Mouse (Mus musculus) CH12.LX (cell line): ENCODE data around the gene Zfp36l1. TPM values are rescaled to one million over a fixed set of nuclear protein-coding genes. Genes with fewer than 3 reads are reported as not detected.

Source experiments
- DNase-seq: peaks from one replicate; pipeline ENCODE4 v3.0.0-alpha.2; 2013; ENCODE audit errors: extremely low read depth
- H3K27ac ChIP-seq: 2 replicates; pipeline ENCODE4 v1.5.1; 2012; ENCODE audit warnings: low read depth, mild to moderate bottlenecking, control low read depth, moderate library complexity; ENCODE audit not compliant: insufficient read depth
- H3K27me3 ChIP-seq: replicated peaks from 2 replicates; pipeline ENCODE3; 2012; ENCODE audit warnings: inconsistent platforms
- H3K36me3 ChIP-seq, 2 experiments: replicated peaks in 1 of 2; 2 replicates each; pipeline versions ENCODE3 to v1.6.1; 2012; ENCODE audit warnings: inconsistent platforms in 1 of 2, low read length in 1 of 2, mild to moderate bottlenecking in 1 of 2, mixed read lengths in 1 of 2, moderate library complexity in 1 of 2; ENCODE audit not compliant: control insufficient read depth in 1 of 2, insufficient read depth in 1 of 2
- H3K4me1 ChIP-seq, 2 experiments: 2 replicates each; pipeline ENCODE4 v1.6.1; 2012; ENCODE audit warnings: inconsistent platforms in 1 of 2, moderate library complexity in 1 of 2; ENCODE audit not compliant: insufficient read depth in 2 of 2, control insufficient read depth in 1 of 2
- H3K4me2 ChIP-seq: 2 replicates; pipeline ENCODE4 v1.6.1; 2012; ENCODE audit warnings: low read depth, mild to moderate bottlenecking, control low read depth; ENCODE audit not compliant: poor library complexity, insufficient read depth, severe bottlenecking
- H3K4me3 ChIP-seq, 3 experiments: fragments of 150-350 bp in 1 of 3; sonication (generic) in 1 of 3; replicated peaks in 1 of 3; 2 replicates each; pipeline versions ENCODE3 to v1.5.1; 2011 to 2012; ENCODE audit warnings: low read depth in 2 of 3, low read length in 2 of 3, mild to moderate bottlenecking in 2 of 3, moderate library complexity in 2 of 3, control low read depth in 1 of 3, improper control_type of control experiment in 1 of 3, inconsistent platforms in 1 of 3, mixed read lengths in 1 of 3; ENCODE audit not compliant: poor library complexity in 1 of 3
- H3K79me2 ChIP-seq: replicated peaks from 2 replicates; pipeline ENCODE4 v1.6.1; 2012; ENCODE audit warnings: mild to moderate bottlenecking, moderate library complexity; ENCODE audit not compliant: control insufficient read depth, poor library complexity, insufficient read depth, severe bottlenecking; ENCODE audit errors: extremely low read depth
- H3K9ac ChIP-seq: 2 replicates; pipeline ENCODE4 v1.6.1; 2012; ENCODE audit warnings: low read depth, mild to moderate bottlenecking, control low read depth, moderate library complexity; ENCODE audit not compliant: insufficient read depth
- H3K9me3 ChIP-seq: replicated peaks from 2 replicates; pipeline ENCODE3; 2012; ENCODE audit warnings: low read length, inconsistent platforms, mixed read lengths
- BHLHE40 ChIP-seq: IDR thresholded peaks from 2 replicates; pipeline ENCODE4 v1.6.1; 2011; ENCODE audit warnings: mild to moderate bottlenecking, low read depth, low read length, improper control_type of control experiment
- CHD2 ChIP-seq: IDR thresholded peaks from 2 replicates; pipeline ENCODE4 v1.6.1; 2011; ENCODE audit warnings: low read length, improper control_type of control experiment
- E2F4 ChIP-seq: IDR thresholded peaks from 2 replicates; pipeline ENCODE4 v1.6.1; 2011; ENCODE audit warnings: low read depth, low read length, improper control_type of control experiment; ENCODE audit not compliant: insufficient replicate concordance
- ELF1 ChIP-seq: IDR thresholded peaks from 2 replicates; pipeline ENCODE4 v1.6.1; 2014; ENCODE audit warnings: low read depth, mild to moderate bottlenecking, inconsistent platforms, low read length, improper control_type of control experiment
- EP300 ChIP-seq: IDR thresholded peaks from 2 replicates; pipeline ENCODE4 v1.6.1; 2011; ENCODE audit warnings: low read length, improper control_type of control experiment
- ETS1 ChIP-seq: conservative IDR thresholded peaks from 2 replicates; pipeline ENCODE4 v1.6.1; 2012; ENCODE audit warnings: low read depth, mild to moderate bottlenecking, inconsistent platforms, low read length, improper control_type of control experiment, moderate library complexity
- HCFC1 ChIP-seq: IDR thresholded peaks from 2 replicates; pipeline ENCODE4 v1.6.1; 2012; ENCODE audit warnings: low read depth, mild to moderate bottlenecking, inconsistent platforms, low read length, improper control_type of control experiment
- IRF4 ChIP-seq: IDR thresholded peaks from 2 replicates; pipeline ENCODE4 v1.6.1; 2014; ENCODE audit warnings: low read depth, mild to moderate bottlenecking, inconsistent platforms, low read length, improper control_type of control experiment
- JUND ChIP-seq: conservative IDR thresholded peaks from 2 replicates; pipeline ENCODE4 v1.6.1; 2011; ENCODE audit warnings: low read depth, low read length, improper control_type of control experiment
- KAT2A ChIP-seq: IDR thresholded peaks from 2 replicates; pipeline ENCODE4 v1.6.1; 2012; ENCODE audit warnings: low read length, improper control_type of control experiment, inconsistent platforms; ENCODE audit not compliant: insufficient replicate concordance
- MAFK ChIP-seq: IDR thresholded peaks from 2 replicates; pipeline ENCODE4 v1.6.1; 2011; ENCODE audit warnings: low read length, improper control_type of control experiment; ENCODE audit not compliant: insufficient replicate concordance
- MEF2A ChIP-seq: IDR thresholded peaks from 2 replicates; pipeline ENCODE4 v1.6.1; 2014; ENCODE audit warnings: low read depth, mild to moderate bottlenecking, inconsistent platforms, low read length, improper control_type of control experiment, borderline replicate concordance
- NELFE ChIP-seq: IDR thresholded peaks from 2 replicates; pipeline ENCODE4 v1.6.1; 2011; ENCODE audit warnings: low read depth, low read length, improper control_type of control experiment
- PAX5 ChIP-seq: IDR thresholded peaks from 2 replicates; pipeline ENCODE4 v1.6.1; 2012; ENCODE audit warnings: low read length, inconsistent platforms, mixed read lengths
- POLR2A ChIP-seq: IDR thresholded peaks from 2 replicates; pipeline ENCODE4 v1.6.1; 2011; ENCODE audit warnings: low read depth, mild to moderate bottlenecking, improper control_type of control experiment, low read length
- RAD21 ChIP-seq: IDR thresholded peaks from 2 replicates; pipeline ENCODE4 v1.6.1; 2011; ENCODE audit warnings: low read depth, mild to moderate bottlenecking, low read length, improper control_type of control experiment, moderate library complexity
- RCOR1 ChIP-seq: conservative IDR thresholded peaks from 2 replicates; pipeline ENCODE4 v1.6.1; 2012; ENCODE audit warnings: low read depth, mild to moderate bottlenecking, inconsistent platforms, low read length, improper control_type of control experiment
- SIN3A ChIP-seq: IDR thresholded peaks from 2 replicates; pipeline ENCODE4 v1.6.1; 2012; ENCODE audit warnings: low read length, improper control_type of control experiment, inconsistent platforms
- SMC3 ChIP-seq: IDR thresholded peaks from 2 replicates; pipeline ENCODE4 v1.6.1; 2011; ENCODE audit warnings: low read depth, low read length, improper control_type of control experiment
- TBP ChIP-seq: conservative IDR thresholded peaks from 2 replicates; pipeline ENCODE4 v1.6.1; 2011; ENCODE audit warnings: low read depth, low read length, improper control_type of control experiment
- TCF12 ChIP-seq: IDR thresholded peaks from 2 replicates; pipeline ENCODE4 v1.6.1; 2014; ENCODE audit warnings: low read depth, mild to moderate bottlenecking, inconsistent platforms, low read length, improper control_type of control experiment
- UBTF ChIP-seq: IDR thresholded peaks from 2 replicates; pipeline ENCODE4 v1.6.1; 2012; ENCODE audit warnings: low read depth, mild to moderate bottlenecking, inconsistent platforms, low read length, improper control_type of control experiment, moderate library complexity
- ZMIZ1 ChIP-seq: IDR thresholded peaks from 2 replicates; pipeline ENCODE4 v1.6.1; 2012; ENCODE audit warnings: low read depth, mild to moderate bottlenecking, inconsistent platforms, low read length, improper control_type of control experiment
- ZNF384 ChIP-seq: IDR thresholded peaks from 2 replicates; pipeline ENCODE4 v1.6.1; 2012; ENCODE audit warnings: low read depth, low read length, improper control_type of control experiment, inconsistent platforms
- dilution Hi-C: fragments of 300-500 bp; cut with MboI; formaldehyde crosslinking; loops from 2 replicates; pipeline ENCODE4 v1.14.3; 2020; ENCODE audit warnings: low sequenced_read_pairs; ENCODE audit not compliant: extremely low pct_unique_long_range_greater_than_20kb, extremely low pct_ligation_motif_present
- in situ Hi-C: fragments of 300-500 bp; cut with MboI; formaldehyde crosslinking; loops from 3 replicates; pipeline ENCODE4 v1.14.3; 2019; ENCODE audit warnings: low sequenced_read_pairs, low pct_ligation_motif_present, low pct_unique_long_range_greater_than_20kb, mixed read lengths
- polyA plus RNA-seq: library from polyadenylated mRNA; unstranded; fragments of >175 nt; gene quantifications from 2 replicates; pipeline ENCODE4 v1.2.1, GENCODE M21; 2012; ENCODE audit warnings: low read depth; ENCODE audit not compliant: insufficient read length
- total RNA-seq, 2 experiments: library from RNA; depleted of rRNA; stranded (reverse); fragments of 300-350 nt in 1 of 2; fragments of >200 nt in 1 of 2; gene quantifications; 2 replicates each; pipeline ENCODE4 v1.2.3; 2012 to 2014

The Zfp36l1 gene
- total and polyA plus RNA-seq, 3 experiments, result 32.7 to 192 (median 50.7) TPM

DNA sequence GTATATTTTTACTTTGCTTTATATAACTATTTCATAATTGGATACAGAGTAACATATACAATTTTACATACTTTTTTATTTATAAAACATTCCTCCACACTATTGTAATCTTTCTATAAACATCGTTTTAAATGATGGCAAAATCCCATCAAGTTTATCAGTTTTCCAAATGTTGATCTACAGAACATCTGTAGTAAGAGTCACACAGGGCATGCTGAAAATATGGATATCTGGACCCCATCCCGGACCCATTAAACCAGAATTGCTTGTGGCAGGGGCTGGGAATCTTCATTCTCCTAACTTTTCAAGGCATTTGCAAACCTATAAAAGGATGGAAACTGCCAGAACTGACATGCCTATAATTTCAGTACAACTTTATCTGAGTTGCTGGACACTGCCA is 38.5 kb downstream of the Zfp36l1 start:
- Histone ChIP-seq H3K27me3 (no peaks in the 10 kb centered on the region), H3K4me2 (no peak overlapping the region), H3K79me2 (no peaks in the 10 kb centered on the region), H3K4me1 (peaks cover 17 to 43% of the 10 kb centered on the region in 2 experiments), H3K4me3 (no peak overlapping the region), H3K27ac (no peak overlapping the region), H3K9me3 (no peaks in the 10 kb centered on the region), H3K36me3 (peaks cover 0 to 3% of the 10 kb centered on the region in 2 experiments), H3K9ac (no peak overlapping the region)
- in situ Hi-C loops (no loop called here), dilution Hi-C loops (no loop called here)
- TF ChIP-seq BHLHE40, result no peak
- TF ChIP-seq NELFE, result no peak
- DNase-seq, result no peak

DNA sequence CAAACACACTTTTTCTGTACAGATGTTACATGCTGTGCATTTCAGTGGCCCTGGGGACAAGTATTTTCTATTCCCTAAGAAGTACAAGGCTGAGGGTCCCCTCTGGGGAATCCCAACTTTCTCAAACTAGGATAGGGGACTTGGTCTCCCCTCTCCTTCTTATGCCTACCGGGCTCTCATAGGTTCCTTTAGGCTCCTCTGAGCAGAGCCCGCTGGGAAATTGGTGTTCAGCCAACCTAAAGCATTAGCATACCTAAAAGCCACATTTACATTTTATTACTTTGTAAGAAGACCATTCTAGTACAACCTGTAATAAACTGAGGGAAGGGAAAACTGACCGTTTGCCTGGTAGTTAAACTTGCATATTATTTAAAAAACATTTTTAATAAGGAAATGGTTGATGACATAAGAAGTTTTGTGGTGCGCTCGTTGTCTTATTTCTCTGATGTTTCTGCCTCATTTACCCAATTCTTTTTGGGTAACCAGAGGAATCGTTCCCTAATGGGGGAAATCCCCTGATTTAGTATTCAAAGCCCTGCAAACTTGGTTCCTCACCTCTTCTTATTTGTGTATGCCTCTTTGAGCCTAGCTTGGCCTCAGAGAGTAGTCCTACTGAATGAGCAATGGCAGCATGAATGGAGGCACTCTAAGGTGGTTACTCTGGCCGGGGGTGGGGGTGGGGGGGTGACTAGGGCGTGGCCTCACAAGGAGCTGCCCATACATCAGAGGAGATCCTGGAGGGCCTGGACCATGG is 42.1 kb downstream of the Zfp36l1 start:
- Histone ChIP-seq H3K4me2 (peak overlapping the region; percentile 69; the same call in 1 of the 2 replicates), H3K4me1 (peaks cover 28 to 64% of the 10 kb centered on the region in 2 experiments), H3K27me3 (no peaks in the 10 kb centered on the region), H3K36me3 (no peaks in the 10 kb centered on the region), H3K27ac (peak overlapping the region; percentile 89; the same call in 1 of the 2 replicates), H3K9me3 (no peaks in the 10 kb centered on the region), H3K9ac (peak overlapping the region; percentile 50; the same call in 1 of the 2 replicates), H3K4me3 (no peak overlapping the region), H3K79me2 (no peaks in the 10 kb centered on the region)
- no peak for TF ChIP-seq UBTF
- peak; percentile 32; the same call in 1 of the 2 replicates for TF ChIP-seq TBP
- peak; percentile 51; the same call in 1 of the 2 replicates for TF ChIP-seq ZMIZ1
- TF ChIP-seq RCOR1, result no peak
- peak; percentile 75; the same call in 1 of the 2 replicates for TF ChIP-seq TCF12
- peak; percentile 21; the same call in 1 of the 2 replicates for TF ChIP-seq SMC3
- no peak for TF ChIP-seq PAX5
- peak; percentile 49; the same call in 1 of the 2 replicates for TF ChIP-seq IRF4
- peak; percentile 12 for TF ChIP-seq RAD21
- TF ChIP-seq HCFC1, result no peak; the same call in 1 of the 2 replicates
- peak; percentile 4; the same call in 1 of the 2 replicates for TF ChIP-seq BHLHE40
- TF ChIP-seq JUND, result peak; percentile 69
- TF ChIP-seq EP300, result peak; percentile 83; the same call in 1 of the 2 replicates
- peak; percentile 22; the same call in 1 of the 2 replicates for TF ChIP-seq NELFE
- no peak for TF ChIP-seq SIN3A
- TF ChIP-seq ELF1, result peak; percentile 32; the same call in 1 of the 2 replicates
- TF ChIP-seq E2F4, result no peak
- TF ChIP-seq POLR2A, result peak; percentile 46
- 0 out of 2 replicates have a peak, but pooled peaks have one; percentile 38 for TF ChIP-seq ZNF384
- TF ChIP-seq MEF2A, result peak; percentile 75
- TF ChIP-seq MAFK, result peak; percentile 47; the same call in 1 of the 2 replicates
- TF ChIP-seq ETS1, result peak; percentile 62
- no peak for TF ChIP-seq KAT2A
- peak; percentile 65; the same call in 1 of the 2 replicates for TF ChIP-seq CHD2
- DNase-seq, result peak; percentile 95
- dilution Hi-C loops (no loop called here), in situ Hi-C loops (no loop called here)
